21 mouse cellular contexts compared by ENCODE assay signal in the genomic region with DNA sequence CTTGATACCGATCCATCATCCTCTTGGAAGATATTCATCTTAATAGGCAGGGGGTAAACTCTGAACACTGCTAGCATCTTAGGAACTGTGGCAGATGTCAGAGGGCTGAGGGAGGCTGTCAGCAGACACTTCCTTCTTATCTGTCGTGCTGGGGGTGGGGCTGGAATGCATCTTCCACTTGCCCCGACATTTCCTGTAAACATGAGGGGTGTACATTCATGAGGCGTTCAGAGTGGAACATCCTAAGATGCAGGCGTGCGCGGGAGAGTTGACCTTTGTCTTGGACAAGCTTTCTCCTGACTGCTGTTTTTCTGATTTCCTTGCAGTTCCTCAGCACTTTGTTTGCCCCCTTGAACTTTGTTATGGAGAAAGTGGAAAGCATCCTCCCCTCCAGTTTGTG.
DNase-seq lines count a peak whose midpoint lies in the region; ATAC-seq and TF ChIP-seq lines count a peak whose summit lies in the region.
"Had no signal": no experiment of that assay in that cellular context is flagged by ENCODE, and none has a peak within 500 bp of the region (broad histone marks: within the 10 kb centered on the region; RNA-seq: fewer than 3 reads in every experiment).

No protein-coding gene starts in this region.

- no peak overlapping the region for H3K4me3 ChIP-seq in heart, embryonic 10.5 days
- no peak overlapping the region for H3K4me3 ChIP-seq in layer of hippocampus, adult 2 months
- H3K4me3 ChIP-seq in midbrain, embryonic 13.5 days (replicated peaks) = no peak overlapping the region
- H3K4me3 ChIP-seq in midbrain, embryonic 11.5 days (ENCODE audit: low read depth, low read length) = no peak overlapping the region
- H3K4me3 ChIP-seq in intestine, embryonic 15.5 days (replicated peaks) = no peak overlapping the region
- H3K4me3 ChIP-seq: embryonic facial prominence, embryonic 12.5 days; erythroblast, embryonic 14.5 days; heart, adult 2 months; limb, embryonic 12.5 days had no signal

- 12% methylated on average over 7 of the region's 7 CpGs for WGBS in heart, embryonic 10.5 days
- 70% methylated on average over 7 of the region's 7 CpGs for WGBS in midbrain, embryonic 13.5 days
- WGBS in midbrain, embryonic 11.5 days = 73% methylated on average over 7 of the region's 7 CpGs
- 38% methylated on average over 7 of the region's 7 CpGs for WGBS in intestine, embryonic 15.5 days

- no peak for TF ChIP-seq CTCF in layer of hippocampus, adult 2 months (conservative IDR thresholded peaks at IDR 0.05)

- no peaks in the 10 kb centered on the region for H3K27me3 ChIP-seq in heart, embryonic 10.5 days (ENCODE audit: insufficient read depth, poor library complexity, severe bottlenecking)
- H3K27me3 ChIP-seq in midbrain, embryonic 13.5 days = no peaks in the 10 kb centered on the region
- no peaks in the 10 kb centered on the region for H3K27me3 ChIP-seq in midbrain, embryonic 11.5 days (ENCODE audit: control insufficient read depth, insufficient read depth, low read length)
- no peaks in the 10 kb centered on the region for H3K27me3 ChIP-seq in intestine, embryonic 15.5 days (replicated peaks)
- H3K27me3 ChIP-seq: CH12.LX; embryonic facial prominence, embryonic 12.5 days; limb, embryonic 12.5 days had no signal

- H3K4me1 ChIP-seq in heart, embryonic 10.5 days = peaks cover 69% of the 10 kb centered on the region
- peaks cover 8% of the 10 kb centered on the region for H3K4me1 ChIP-seq in midbrain, embryonic 13.5 days (replicated peaks)
- H3K4me1 ChIP-seq in midbrain, embryonic 11.5 days (ENCODE audit: control insufficient read depth, insufficient read depth, low read length) = no peaks in the 10 kb centered on the region
- H3K4me1 ChIP-seq in intestine, embryonic 15.5 days (replicated peaks) = 0 out of 2 replicates have a peak, but pooled peaks cover 4% of the 10 kb centered on the region

- ATAC-seq in midbrain, embryonic 13.5 days = no peak
- ATAC-seq in midbrain, embryonic 11.5 days (ENCODE audit: low FRiP score) = no peak
- no peak for ATAC-seq in intestine, embryonic 15.5 days
- ATAC-seq: inflammation-experienced regulatory T-cells, adult 6 months had no signal

- H3K9me3 ChIP-seq in heart, embryonic 10.5 days = no peaks in the 10 kb centered on the region
- H3K9me3 ChIP-seq in midbrain, embryonic 13.5 days = no peaks in the 10 kb centered on the region
- no peaks in the 10 kb centered on the region for H3K9me3 ChIP-seq in midbrain, embryonic 11.5 days (ENCODE audit: control insufficient read depth, low read length)
- H3K9me3 ChIP-seq in intestine, embryonic 15.5 days = no peaks in the 10 kb centered on the region
- H3K9me3 ChIP-seq: embryonic facial prominence, embryonic 12.5 days; limb, embryonic 12.5 days had no signal

- peak overlapping the region; percentile 67; the same call in 1 of the 2 replicates for H3K27ac ChIP-seq in heart, embryonic 10.5 days
- peak overlapping the region; percentile 60; the same call in 1 of the 2 replicates for H3K27ac ChIP-seq in layer of hippocampus, adult 2 months
- H3K27ac ChIP-seq in midbrain, embryonic 13.5 days = 0 out of 2 replicates have a peak overlapping the region, but pooled peaks have one; percentile 7
- H3K27ac ChIP-seq in midbrain, embryonic 11.5 days (ENCODE audit: low read depth, low read length) = no peak overlapping the region
- H3K27ac ChIP-seq in intestine, embryonic 15.5 days = no peak overlapping the region
- H3K27ac ChIP-seq: embryonic facial prominence, embryonic 12.5 days; heart, adult 2 months; limb, embryonic 12.5 days had no signal

- no peak overlapping the region for H3K4me2 ChIP-seq in midbrain, embryonic 13.5 days (replicated peaks)
- no peak overlapping the region for H3K4me2 ChIP-seq in midbrain, embryonic 11.5 days
- H3K4me2 ChIP-seq in intestine, embryonic 15.5 days (replicated peaks) = no peak overlapping the region
- H3K4me2 ChIP-seq: embryonic facial prominence, embryonic 12.5 days; limb, embryonic 12.5 days had no signal

- intact Hi-C loops in heart, postnatal 36 days (cut with DNase I) = no loop called here

- no peak overlapping the region for H3K9ac ChIP-seq in midbrain, embryonic 13.5 days (replicated peaks)
- H3K9ac ChIP-seq in midbrain, embryonic 11.5 days (ENCODE audit: low read length) = no peak overlapping the region
- no peak overlapping the region for H3K9ac ChIP-seq in intestine, embryonic 15.5 days
- H3K9ac ChIP-seq: embryonic facial prominence, embryonic 12.5 days; limb, embryonic 12.5 days had no signal

- DNase-seq in heart, embryonic 10.5 days (ENCODE audit: low spot score) = no peak
- DNase-seq in heart, postnatal 36 days = no peak
- no peak for DNase-seq in layer of hippocampus, adult 2 months (ENCODE audit: low spot score in 2 of 2)
- DNase-seq in layer of hippocampus, adult 9-11 months = no peak
- no peak for DNase-seq in midbrain, embryonic 11.5 days (ENCODE audit: low spot score, missing footprints)
- DNase-seq: adrenal gland, postnatal 36 days; cerebellum, adult 2 months; cerebellum, postnatal 36 days; gastrocnemius, postnatal 25 days; heart, adult 2 months; kidney, postnatal 4 days; retina, postnatal 1 day; right cerebral cortex, postnatal 4 days; thymus, adult 2 months had no signal

- H3K36me3 ChIP-seq in heart, embryonic 10.5 days = no peaks in the 10 kb centered on the region
- peaks cover 48% of the 10 kb centered on the region for H3K36me3 ChIP-seq in midbrain, embryonic 13.5 days
- peaks cover 2% of the 10 kb centered on the region; the same call in 1 of the 2 replicates for H3K36me3 ChIP-seq in midbrain, embryonic 11.5 days (ENCODE audit: control insufficient read depth, insufficient read depth, low read length)
- H3K36me3 ChIP-seq in intestine, embryonic 15.5 days = no peaks in the 10 kb centered on the region

Comparison
In these comparisons a context has a peak if more than half of its experiments do, and no peak if none do; other contexts are left out.
1. H3K27ac ChIP-seq: peak in heart, embryonic 10.5 days (single experiment), layer of hippocampus, adult 2 months (single experiment) and midbrain, embryonic 13.5 days (single experiment); none in midbrain, embryonic 11.5 days (single experiment) and intestine, embryonic 15.5 days (single experiment).